Mouse (Mus musculus) hindbrain, postnatal 0 days (tissue): ENCODE data around the gene Gm49339. TPM values are rescaled to one million over a fixed set of nuclear protein-coding genes. Genes with fewer than 3 reads are reported as not detected.
"Not testable (repeated sequence)": the region's sequence is repeated elsewhere in the genome, so short reads cannot be mapped to it uniquely, and the experiment has no call there.

ENCODE experiments used
- ATAC-seq: fragments of 200-750 bp; cut with Nextera tagmentation; 2 replicates; pipeline ENCODE4 v1.8.0; 2017; ENCODE audit warnings: mild to moderate bottlenecking, moderate TSS enrichment, moderate library complexity
- DNase-seq: peaks from one replicate; pipeline ENCODE4 v3.0.0-alpha.2; 2015; ENCODE audit warnings: low spot score
- H3K27ac ChIP-seq: fragments of 300-500 bp; sonication (generic); 2 replicates; pipeline ENCODE4 v1.5.1; 2014; ENCODE audit warnings: mild to moderate bottlenecking
- H3K27me3 ChIP-seq: fragments of 300-500 bp; sonication (generic); 2 replicates; pipeline ENCODE4 v1.6.1; 2014; ENCODE audit warnings: low read length, mixed read lengths; ENCODE audit not compliant: insufficient read depth
- H3K36me3 ChIP-seq: fragments of 300-500 bp; sonication (generic); 2 replicates; pipeline ENCODE4 v1.6.1; 2014; ENCODE audit warnings: low read length, mixed read lengths; ENCODE audit not compliant: insufficient read depth
- H3K4me1 ChIP-seq: fragments of 300-500 bp; sonication (generic); 2 replicates; pipeline ENCODE4 v1.6.1; 2014; ENCODE audit warnings: antibody characterized with exemption, low read length, mixed read lengths; ENCODE audit not compliant: insufficient read depth
- H3K4me2 ChIP-seq: fragments of 300-500 bp; sonication (generic); 2 replicates; pipeline ENCODE4 v1.6.1; 2014; ENCODE audit warnings: low read depth, mild to moderate bottlenecking, low read length, moderate library complexity, mixed read lengths
- H3K4me3 ChIP-seq: fragments of 300-500 bp; sonication (generic); 2 replicates; pipeline ENCODE4 v1.5.1; 2014; ENCODE audit warnings: low read length
- H3K9ac ChIP-seq: fragments of 300-500 bp; sonication (generic); replicated peaks from 2 replicates; pipeline ENCODE4 v1.6.1; 2014; ENCODE audit warnings: mild to moderate bottlenecking, low read length, moderate library complexity, mixed read lengths
- H3K9me3 ChIP-seq: fragments of 300-500 bp; sonication (generic); 2 replicates; pipeline ENCODE4 v1.6.1; 2016; ENCODE audit warnings: low read length, mixed read lengths
- CTCF ChIP-seq: IDR thresholded peaks from 2 replicates; pipeline ENCODE4 v1.5.1; 2016; ENCODE audit warnings: antibody characterized with exemption, control low read depth, low read depth
- WGBS: fragments of 180-500 bp; shearing (Covaris S2); extraction: QIAGEN DNeasy Blood & Tissue Kit; methylation state at CpG from one replicate; pipeline ENCODE4 v1.1.7; 2014; 5-methylcytosine and 5-hydroxymethylcytosine counted together
- polyA plus RNA-seq: library from polyadenylated mRNA; unstranded; fragments of >200 nt; fragmentation: Nextera tagmentation; extraction: Ambion mirVana; gene quantifications from 2 replicates; pipeline ENCODE4 v1.2.1, GENCODE M21; 2015
- total RNA-seq: library from RNA; depleted of rRNA; stranded (reverse); fragments of >200 nt; gene quantifications from 2 replicates; pipeline ENCODE4 v1.2.3, GENCODE M21; 2014

The Gm49339 gene
- total and polyA plus RNA-seq, 2 experiments from 2014 or later: not detected

DNA sequence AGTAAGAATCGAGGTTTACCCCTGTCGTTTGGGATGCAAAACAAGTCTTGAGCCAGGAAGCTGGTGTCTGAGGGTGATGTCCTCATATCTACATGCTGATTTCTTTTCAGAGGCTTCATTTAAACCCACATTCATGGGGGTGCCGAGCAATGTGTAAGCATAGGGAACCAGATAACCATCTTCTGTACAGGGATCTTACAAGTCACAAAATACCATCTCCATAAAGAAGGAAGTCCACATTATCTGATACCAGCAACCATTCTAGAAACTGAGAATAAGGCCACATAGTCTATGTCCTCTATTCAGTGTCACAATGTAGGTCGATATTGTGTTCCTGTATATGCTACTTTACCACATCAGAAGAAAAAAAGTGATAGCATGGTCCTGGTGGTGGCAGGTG is 24.0 kb upstream of the Gm49339 start:
- ATAC-seq: no peak
- 80% methylated on average over 4 of the region's 4 CpGs for WGBS
- Histone ChIP-seq H3K4me2 (no peak overlapping the region), H3K9ac (no peak overlapping the region), H3K4me3 (no peak overlapping the region), H3K36me3 (no peaks in the 10 kb centered on the region), H3K27me3 (no peaks in the 10 kb centered on the region), H3K4me1 (no peaks in the 10 kb centered on the region), H3K27ac (no peak overlapping the region), H3K9me3 (no peaks in the 10 kb centered on the region)
- TF ChIP-seq CTCF: no peak
- no peak for DNase-seq

DNA sequence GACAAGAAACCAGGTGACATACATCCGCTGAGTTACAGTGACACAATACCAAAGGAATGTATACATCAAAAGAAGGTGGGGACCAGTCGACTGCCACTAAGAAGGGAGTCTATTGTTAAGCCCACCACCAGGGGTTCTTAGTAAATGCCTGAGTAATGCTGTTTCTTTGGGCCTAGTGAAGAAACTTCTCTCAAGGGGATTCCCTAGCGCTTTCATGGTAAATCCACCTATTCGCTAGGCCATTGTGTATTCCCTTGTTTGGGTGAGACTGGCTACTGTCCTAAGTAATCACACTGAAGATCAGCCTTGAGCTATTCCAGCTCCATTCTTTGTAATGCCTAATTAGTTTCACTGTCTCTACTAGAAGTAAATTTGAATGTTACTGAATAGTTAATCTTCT is 16.6 kb upstream of the Gm49339 start:
- not testable (repeated sequence) for H3K27ac ChIP-seq, H3K4me3 ChIP-seq, H3K9me3 ChIP-seq, H3K9ac ChIP-seq, ATAC-seq, H3K4me1 ChIP-seq, H3K4me2 ChIP-seq, H3K36me3 ChIP-seq, DNase-seq, H3K27me3 ChIP-seq
- WGBS: 27% methylated on average over 4 of the region's 4 CpGs

DNA sequence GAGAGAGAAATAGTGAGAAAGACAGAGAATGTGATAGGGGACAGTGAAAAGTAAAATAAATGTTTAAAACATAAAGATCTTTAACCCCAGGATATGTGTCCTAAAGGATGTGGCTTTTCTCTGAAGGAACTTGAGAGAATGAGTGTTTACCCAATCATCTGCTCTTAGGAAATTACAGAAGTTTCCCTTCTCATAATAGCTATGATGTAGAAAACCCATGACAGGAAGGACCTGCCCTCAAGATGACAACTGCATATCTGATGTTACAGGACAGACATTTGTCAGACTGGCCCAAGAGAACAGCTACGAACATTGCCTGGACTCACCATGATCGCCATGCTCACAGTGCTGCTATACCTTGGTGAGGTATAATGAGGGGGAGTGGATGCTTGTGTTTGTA is 10.3 kb downstream of the Gm49339 start, which contains the start of gene Lilrb4a:
TSS of gene Lilrb4a (plus strand) at position 266 of the 400 bp plus-strand sequence.
- not testable (repeated sequence) for H3K4me3 ChIP-seq, H3K9me3 ChIP-seq, H3K27me3 ChIP-seq, H3K4me1 ChIP-seq, DNase-seq, H3K27ac ChIP-seq, ATAC-seq, H3K4me2 ChIP-seq, H3K9ac ChIP-seq, H3K36me3 ChIP-seq
- WGBS: no CpG with 5 or more reads among the region's 2 CpGs

DNA sequence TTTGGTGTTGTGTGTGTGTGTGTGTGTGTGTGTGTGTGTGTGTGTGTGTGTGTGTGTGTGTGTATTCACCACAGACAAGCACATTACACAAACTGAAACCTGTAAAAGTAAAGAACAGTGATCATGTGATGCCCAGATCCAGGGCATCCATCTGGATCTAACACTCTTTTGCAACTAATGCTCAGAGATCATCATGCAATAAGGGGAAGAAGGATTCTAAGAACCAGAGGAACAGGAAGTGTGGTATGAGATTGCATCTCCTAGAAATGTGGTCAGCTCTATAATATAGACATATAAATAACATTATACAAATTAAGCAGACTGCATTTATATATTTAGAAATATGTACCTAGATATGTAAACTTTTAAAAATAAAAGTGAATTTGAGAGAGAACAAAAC is 39.6 kb downstream of the Gm49339 start:
- ATAC-seq (no peak), DNase-seq (no peak)
- no peak overlapping the region for H3K9ac ChIP-seq
- no peaks in the 10 kb centered on the region for H3K27me3 ChIP-seq
- TF ChIP-seq CTCF: no peak
- H3K27ac ChIP-seq: no peak overlapping the region
- H3K36me3 ChIP-seq: no peaks in the 10 kb centered on the region
- H3K4me3 ChIP-seq: no peak overlapping the region
- H3K9me3 ChIP-seq: no peaks in the 10 kb centered on the region
- H3K4me2 ChIP-seq: no peak overlapping the region
- no peaks in the 10 kb centered on the region for H3K4me1 ChIP-seq

DNA sequence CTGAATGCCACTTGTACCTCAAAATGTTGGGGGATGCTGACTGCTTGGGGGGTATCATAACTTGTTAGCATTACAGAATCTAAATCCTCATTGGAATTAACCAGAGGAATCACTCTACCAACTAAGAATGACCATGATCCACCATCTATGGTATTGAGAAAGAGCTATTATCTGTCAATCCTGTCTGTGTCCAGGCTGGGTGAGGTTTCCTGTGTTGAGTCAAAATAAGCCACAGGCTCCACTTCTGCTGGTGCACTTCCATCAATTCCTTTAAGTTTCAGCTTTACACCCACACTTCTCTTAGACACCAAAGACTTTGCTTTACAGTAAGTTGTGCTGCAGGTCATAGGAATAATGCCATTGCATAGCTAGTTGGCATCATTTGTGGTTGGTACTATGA is 41.0 kb downstream of the Gm49339 start:
- no peak for TF ChIP-seq CTCF
- Histone ChIP-seq H3K27ac (no peak overlapping the region), H3K4me2 (no peak overlapping the region), H3K9me3 (no peaks in the 10 kb centered on the region), H3K4me1 (no peaks in the 10 kb centered on the region), H3K9ac (no peak overlapping the region), H3K36me3 (no peaks in the 10 kb centered on the region), H3K27me3 (no peaks in the 10 kb centered on the region), H3K4me3 (no peak overlapping the region)
- ATAC-seq: no peak
- DNase-seq: no peak

DNA sequence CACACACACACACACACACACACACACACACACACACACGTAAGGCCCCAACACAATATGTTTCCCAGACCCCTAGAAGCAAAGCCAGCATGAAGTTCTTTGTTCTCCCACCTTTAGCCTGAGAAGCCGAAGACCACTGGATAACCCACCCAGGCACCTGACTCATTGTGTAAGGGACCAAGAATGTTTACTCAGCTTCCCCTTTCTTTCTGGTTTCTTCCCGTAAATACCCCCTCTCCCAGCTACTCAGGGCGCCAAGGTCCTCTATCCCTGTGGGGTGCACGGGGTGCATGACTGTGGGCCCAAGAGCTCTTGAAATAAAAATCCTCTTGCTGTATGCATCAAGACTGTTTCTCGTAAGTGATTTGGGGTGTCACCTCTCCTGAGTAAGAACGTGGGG is 45.7 kb downstream of the Gm49339 start:
- ATAC-seq: no peak

DNA sequence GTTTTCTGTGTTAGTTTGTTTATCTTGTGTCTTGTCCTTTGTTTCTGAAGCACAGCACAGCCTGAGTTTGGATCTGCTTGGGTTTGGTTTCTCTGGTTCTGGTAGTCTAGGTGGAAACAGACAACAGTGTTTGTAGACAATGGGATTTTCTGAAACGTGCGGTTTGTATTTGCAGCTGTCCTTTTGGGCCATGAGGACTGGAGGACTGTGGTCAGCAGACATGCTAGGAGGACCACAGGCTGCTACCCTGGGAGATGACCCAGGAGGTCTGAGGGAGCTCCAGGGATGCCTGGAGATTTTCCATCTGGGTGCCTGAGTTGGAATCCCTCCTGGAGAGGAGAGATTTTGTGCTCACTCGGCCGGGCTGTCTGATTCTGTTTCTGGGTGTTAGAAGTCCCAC is 46.2 kb downstream of the Gm49339 start:
- Histone ChIP-seq H3K9me3 (no peaks in the 10 kb centered on the region), H3K36me3 (no peaks in the 10 kb centered on the region), H3K27ac (no peak overlapping the region), H3K4me3 (no peak overlapping the region), H3K4me1 (no peaks in the 10 kb centered on the region), H3K9ac (no peak overlapping the region), H3K27me3 (no peaks in the 10 kb centered on the region), H3K4me2 (no peak overlapping the region)
- DNase-seq: no peak
- WGBS: 79% methylated on average over 4 of the region's 4 CpGs
- TF ChIP-seq CTCF: no peak
- ATAC-seq: no peak

More for the DNA sequence above, 45.7 kb downstream of the Gm49339 start:
- Histone ChIP-seq H3K36me3 (no peaks in the 10 kb centered on the region), H3K9me3 (no peaks in the 10 kb centered on the region), H3K27ac (no peak overlapping the region), H3K4me3 (no peak overlapping the region), H3K4me1 (no peaks in the 10 kb centered on the region), H3K9ac (no peak overlapping the region), H3K27me3 (no peaks in the 10 kb centered on the region), H3K4me2 (no peak overlapping the region)
- WGBS: 73% methylated on average over 7 of the region's 7 CpGs
- no peak for TF ChIP-seq CTCF
- no peak for DNase-seq
